Mouse (Mus musculus) CD8-positive naive resting alpha-beta T cell, adult 2 months (primary cell): ENCODE measurements around the gene Tepsin.

Source experiments
- DNase-seq, 2 experiments: peaks; one replicate each; pipeline ENCODE4 v3.0.0; 2022; ENCODE audit warnings: low read depth in 2 of 2, low spot score in 2 of 2

Tepsin gene

DNA sequence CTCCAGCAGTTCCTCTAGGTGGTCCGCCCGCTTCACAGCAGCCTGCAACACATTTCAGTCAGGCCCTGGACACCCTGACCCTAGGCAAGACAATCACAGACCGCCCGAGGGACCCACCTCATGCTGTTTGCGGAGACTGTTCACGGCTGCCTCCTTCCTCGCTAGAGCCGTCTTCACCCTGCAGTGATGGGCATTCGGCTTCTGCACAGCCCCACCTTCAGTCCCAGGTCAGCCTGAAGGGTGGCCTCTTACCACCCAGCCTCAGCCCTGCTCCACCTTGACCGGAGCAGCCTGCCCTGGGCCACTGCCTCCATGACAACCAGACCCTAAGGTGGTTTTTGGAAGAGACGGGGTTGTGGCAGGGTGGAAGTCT, 33.9 kb downstream of the Tepsin start:
- DNase-seq, result no peak

GRCm38 (mm10) chr11:120064006-120064667, 34.4 kb downstream of the Tepsin start:
- no peak for DNase-seq

DNA sequence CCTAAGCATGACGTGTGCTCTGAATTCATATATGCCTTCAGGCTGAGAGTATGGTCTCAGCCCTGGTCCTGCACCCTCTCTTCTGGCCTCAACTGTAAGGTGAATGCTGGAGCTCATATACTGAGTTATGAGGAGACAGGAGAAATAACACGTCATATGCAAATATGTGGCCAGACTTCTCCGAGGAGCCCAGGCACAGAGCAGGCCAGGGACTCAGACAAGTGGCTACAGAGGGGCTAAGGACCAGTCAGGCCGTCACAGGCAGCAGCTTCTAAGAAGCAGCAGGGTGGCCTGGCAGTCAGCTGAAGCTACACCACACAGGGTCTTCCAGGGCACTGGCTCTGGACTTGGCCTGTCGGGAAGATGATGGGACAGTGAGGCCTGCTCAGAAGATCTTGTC, 35.2 kb downstream of the Tepsin start:
- no peak for DNase-seq

GRCm38 (mm10) chr11:120060634-120061033, 37.9 kb downstream of the Tepsin start:
- no peak for DNase-seq

DNA sequence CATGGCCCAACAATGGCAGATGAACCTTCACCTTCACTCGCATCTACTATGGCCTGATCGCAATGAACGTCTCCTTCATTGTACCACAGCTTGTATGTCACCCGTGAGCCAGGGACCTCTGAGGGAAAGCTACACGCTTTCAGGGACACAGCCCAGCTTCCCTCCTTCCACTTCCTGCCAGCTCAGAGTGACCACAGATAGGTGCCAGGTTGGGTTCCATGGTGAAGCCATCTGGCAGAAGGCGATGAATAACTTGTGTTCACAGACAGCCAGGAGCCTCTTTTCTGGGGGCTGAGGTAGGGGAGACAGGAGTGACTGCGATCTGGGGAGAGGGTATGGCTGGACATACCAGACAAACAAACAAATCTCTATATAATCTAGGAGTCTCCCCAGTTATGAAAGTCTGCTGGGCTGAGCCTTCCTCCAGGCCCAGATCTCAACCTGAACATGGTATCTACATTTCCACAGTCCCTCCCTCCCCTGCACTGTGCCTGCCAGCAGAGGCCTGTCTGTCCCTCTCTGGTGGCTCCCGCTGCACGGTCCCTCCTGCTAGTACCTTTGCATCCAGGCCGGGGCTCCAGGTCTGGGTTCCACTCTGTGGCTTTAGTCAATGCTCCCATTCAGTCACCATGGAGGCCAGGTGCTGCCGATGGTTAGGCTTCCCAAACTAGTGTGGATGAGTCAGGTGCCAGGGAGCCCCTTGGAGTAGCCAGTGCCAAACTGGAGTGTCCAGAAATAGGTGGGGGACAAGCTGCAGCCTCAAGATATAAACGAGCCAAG, 42.4 kb downstream of the Tepsin start:
- no peak for DNase-seq

DNA sequence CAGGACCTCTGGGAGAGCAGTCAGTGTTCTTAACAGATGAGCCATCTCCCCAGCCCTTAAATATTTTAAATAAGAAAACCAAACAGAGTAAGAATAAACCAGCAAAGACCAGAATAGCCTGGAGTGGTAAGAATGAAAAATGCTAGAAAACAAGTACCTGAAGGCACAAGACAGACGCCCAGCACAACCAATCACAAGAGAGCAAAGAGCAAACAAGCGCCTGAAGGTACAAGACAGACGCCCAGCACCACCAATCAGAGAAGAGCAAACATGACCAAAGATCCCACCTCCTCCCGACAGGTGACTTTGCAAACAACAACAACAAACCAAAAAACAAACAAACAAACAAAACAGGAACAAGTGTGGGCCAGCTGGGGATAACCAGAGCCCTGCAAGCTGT, 44.7 kb downstream of the Tepsin start:
- DNase-seq, result no peak

DNA sequence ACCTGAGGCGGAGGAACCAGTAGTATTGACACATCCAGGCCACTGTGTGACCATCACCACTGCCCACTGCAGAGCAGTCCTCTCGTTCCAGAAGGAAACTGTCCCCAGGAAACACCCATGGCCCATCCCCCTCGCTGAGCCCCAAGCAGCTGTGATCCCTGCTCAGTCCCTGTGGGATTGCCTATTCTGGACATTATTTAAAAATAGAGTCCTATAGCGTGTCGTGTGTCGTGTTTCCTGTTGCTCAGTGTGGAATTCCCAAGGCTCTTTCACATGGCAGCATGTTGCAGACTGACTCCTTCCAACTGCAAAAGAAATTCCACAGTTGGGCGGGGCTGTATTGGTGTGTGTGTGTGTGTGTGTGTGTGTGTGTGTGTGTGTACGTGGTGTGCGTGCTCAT, 46.3 kb downstream of the Tepsin start:
- DNase-seq, result no peak

- no peak for DNase-seq
These were observed 47.3 kb downstream of the Tepsin start for GRCm38 (mm10) chr11:120051124-120051811.

- DNase-seq, result no peak
These were observed 49.5 kb downstream of the Tepsin start for GRCm38 (mm10) chr11:120049067-120049466.

GRCm38 (mm10) chr11:120048252-120048556, 50.3 kb downstream of the Tepsin start:
- DNase-seq, result no peak

- DNase-seq, result no peak
These were observed 50.8 kb downstream of the Tepsin start for GRCm38 (mm10) chr11:120047531-120048251.

- DNase-seq, result no peak
These were observed 51.9 kb downstream of the Tepsin start, which contains the start of gene Aatk for GRCm38 (mm10) chr11:120046553-120047191. Gene Aatk, minus strand, starts transcription at chr11:120047167.

GRCm38 (mm10) chr11:120045839-120046552, 52.5 kb downstream of the Tepsin start:
- no peak for DNase-seq

- no peak for DNase-seq
These were observed 53.2 kb downstream of the Tepsin start for GRCm38 (mm10) chr11:120045341-120045740.

DNA sequence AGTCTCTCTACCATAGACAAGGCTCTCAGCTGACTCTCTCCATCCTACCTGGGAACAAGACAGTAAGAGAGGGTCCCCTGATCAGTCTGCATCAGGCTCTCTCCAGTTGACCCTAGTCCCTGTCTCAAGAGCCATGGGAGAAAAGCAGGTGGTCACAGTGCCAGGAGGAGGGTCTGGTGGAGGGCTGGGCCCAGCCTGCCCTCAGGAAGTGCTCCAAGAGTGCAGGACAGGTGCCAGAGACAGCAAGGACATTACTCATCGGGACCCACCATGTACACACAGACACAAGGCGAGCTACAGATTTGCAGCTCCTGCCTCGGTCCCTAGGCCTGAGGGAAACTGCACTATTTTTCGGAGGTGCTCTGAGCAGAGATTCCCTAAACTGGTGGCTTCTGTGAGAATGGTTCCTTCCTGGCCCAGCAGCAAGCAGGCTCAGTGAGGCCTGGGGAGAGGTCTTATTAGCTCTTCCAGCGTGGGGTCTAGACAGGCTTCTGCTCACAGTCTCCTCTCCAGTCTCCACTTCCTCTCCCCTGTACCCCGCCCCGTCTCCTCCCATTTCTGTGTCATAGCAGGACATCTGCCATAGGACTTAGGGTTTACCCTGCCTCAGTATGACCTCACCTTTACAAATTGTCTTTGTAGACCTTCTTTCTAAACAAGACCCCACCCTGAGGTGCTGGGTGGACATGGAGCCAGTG, 56.2 kb downstream of the Tepsin start:
- no peak for DNase-seq

DNA sequence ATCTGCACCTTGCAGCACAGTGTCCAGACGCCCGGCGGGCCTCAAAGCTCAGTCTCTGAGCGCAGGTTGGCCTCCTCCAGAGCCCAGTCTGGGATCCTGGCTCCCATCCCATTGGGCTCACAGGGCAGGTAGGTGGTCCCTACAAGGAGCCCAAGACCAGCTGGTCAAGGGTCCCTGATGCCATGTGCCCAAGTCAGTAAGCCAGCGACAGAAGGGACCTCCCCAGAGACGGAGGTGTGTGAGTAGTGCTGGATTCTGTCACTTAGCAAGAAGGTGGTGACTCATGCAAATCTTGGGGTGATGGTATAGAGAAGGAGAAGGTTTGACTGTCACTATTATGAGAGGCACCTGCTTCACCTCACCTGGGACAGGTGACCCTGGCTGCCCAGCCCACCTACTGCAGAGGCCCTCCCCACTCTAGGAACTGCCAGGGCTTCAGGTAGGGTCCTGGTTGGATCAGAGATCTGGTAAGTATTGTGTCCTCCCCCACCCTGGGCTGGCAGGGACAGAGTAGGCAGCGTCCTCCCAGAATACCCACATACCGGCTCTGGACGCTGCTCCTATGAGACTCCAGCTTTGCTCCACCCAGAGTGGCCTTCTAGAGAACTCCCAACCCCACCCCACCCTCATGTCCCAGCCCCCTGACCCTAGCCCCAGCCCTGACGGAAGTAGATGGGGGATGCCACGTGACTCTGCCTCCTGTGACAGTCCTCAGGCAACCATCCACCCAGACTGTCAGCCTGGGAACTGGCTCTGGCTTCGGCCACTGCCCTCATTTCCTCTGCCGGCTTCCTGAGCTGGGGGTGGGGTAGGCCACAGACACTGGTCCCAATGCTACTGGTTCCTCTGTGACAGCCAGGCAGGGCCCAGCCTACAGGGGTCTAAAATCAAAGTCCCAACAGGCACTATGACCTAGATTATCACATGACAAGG, 57.1 kb downstream of the Tepsin start:
- DNase-seq, result no peak
